Mouse (Mus musculus) lung, embryonic 16.5 days (tissue): ENCODE data around the gene Cd70. TPM values are rescaled to one million over a fixed set of nuclear protein-coding genes. Genes with fewer than 3 reads are reported as not detected.
A peak's percentile ranks its signal among the peaks of the same experiment; 100 is the strongest.

Experiments used
- ATAC-seq: fragments of 200-750 bp; cut with Nextera tagmentation; 2 replicates; pipeline ENCODE4 v1.8.0; 2017; ENCODE audit warnings: low read depth, mild to moderate bottlenecking, moderate library complexity
- H3K27ac ChIP-seq: fragments of 300-500 bp; sonication (generic); 2 replicates; pipeline ENCODE4 v1.5.1; 2014; ENCODE audit warnings: mild to moderate bottlenecking, control low read depth, low read length
- H3K27me3 ChIP-seq: fragments of 300-500 bp; sonication (generic); 2 replicates; pipeline ENCODE4 v1.6.1; 2014; ENCODE audit warnings: low read depth, low read length, mixed read lengths; ENCODE audit not compliant: control insufficient read depth, insufficient read depth
- H3K36me3 ChIP-seq: fragments of 300-500 bp; sonication (generic); 2 replicates; pipeline ENCODE4 v1.6.1; 2014; ENCODE audit warnings: low read length; ENCODE audit not compliant: control insufficient read depth, insufficient read depth
- H3K4me1 ChIP-seq: fragments of 300-500 bp; sonication (generic); replicated peaks from 2 replicates; pipeline ENCODE4 v1.6.1; 2014; ENCODE audit warnings: low read length, mixed read lengths; ENCODE audit not compliant: control insufficient read depth, insufficient read depth
- H3K4me2 ChIP-seq: fragments of 300-500 bp; sonication (generic); 2 replicates; pipeline ENCODE4 v1.6.1; 2014; ENCODE audit warnings: low read depth, low read length, control low read depth
- H3K4me3 ChIP-seq: fragments of 300-500 bp; sonication (generic); 2 replicates; pipeline ENCODE4 v1.5.1; 2014; ENCODE audit warnings: mild to moderate bottlenecking, low read length, control low read depth
- H3K9ac ChIP-seq: fragments of 300-500 bp; sonication (generic); 2 replicates; pipeline ENCODE4 v1.6.1; 2014; ENCODE audit warnings: low read length, control low read depth
- H3K9me3 ChIP-seq: fragments of 300-500 bp; sonication (generic); 2 replicates; pipeline ENCODE4 v1.6.1; 2016; ENCODE audit warnings: low read length; ENCODE audit not compliant: control insufficient read depth
- WGBS: fragments of 180-500 bp; shearing (Covaris S2); extraction: QIAGEN DNeasy Blood & Tissue Kit; methylation state at CpG from one replicate; pipeline ENCODE4 v1.1.7; 2014; 5-methylcytosine and 5-hydroxymethylcytosine counted together
- polyA plus RNA-seq: library from polyadenylated mRNA; unstranded; fragments of >200 nt; fragmentation: Nextera tagmentation; extraction: Ambion mirVana; gene quantifications from 2 replicates; pipeline ENCODE4 v1.2.1, GENCODE M21; 2015

The Cd70 gene
- polyA plus RNA-seq, 1 experiment from 2014 or later, result not detected

- no peak overlapping the region for H3K4me3 ChIP-seq
- 46% methylated on average over 4 of the region's 4 CpGs for WGBS
- no peak overlapping the region for H3K27ac ChIP-seq
- H3K4me1 ChIP-seq, result no peaks in the 10 kb centered on the region
- H3K9me3 ChIP-seq, result no peaks in the 10 kb centered on the region
- no peaks in the 10 kb centered on the region for H3K36me3 ChIP-seq
- no peak for ATAC-seq
- no peak overlapping the region for H3K4me2 ChIP-seq
- H3K27me3 ChIP-seq, result no peaks in the 10 kb centered on the region
- H3K9ac ChIP-seq, result no peak overlapping the region
These were observed 23.8 kb upstream of the Cd70 start for GRCm38 (mm10) chr17:57173351-57173750.

DNA sequence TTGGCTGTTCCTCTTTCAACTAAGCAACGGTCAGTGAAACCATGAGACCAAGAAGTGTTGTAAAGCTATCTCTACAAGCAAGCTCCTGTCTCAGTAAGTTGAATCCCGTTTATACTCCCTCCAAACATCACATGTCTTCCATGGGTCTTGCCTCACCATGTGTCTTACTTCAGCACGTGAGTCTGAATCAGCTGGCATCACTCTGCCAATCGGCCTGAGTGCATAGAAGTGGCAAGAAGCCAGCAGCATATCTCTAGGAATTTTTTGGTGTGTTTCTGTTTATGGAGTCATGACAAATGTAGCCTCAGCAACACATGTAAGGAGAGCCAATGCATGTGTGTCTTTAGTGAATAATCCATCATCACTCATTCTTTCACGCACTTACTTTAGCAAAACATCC is 22.8 kb upstream of the Cd70 start:
- ATAC-seq, result 0 out of 2 replicates have a peak, but pooled peaks have one; percentile 23
- no peaks in the 10 kb centered on the region for H3K27me3 ChIP-seq
- no peak overlapping the region for H3K27ac ChIP-seq
- H3K4me1 ChIP-seq, result no peaks in the 10 kb centered on the region
- H3K36me3 ChIP-seq, result no peaks in the 10 kb centered on the region
- no peak overlapping the region for H3K9ac ChIP-seq
- 39% methylated on average over 5 of the region's 5 CpGs for WGBS
- H3K9me3 ChIP-seq, result no peaks in the 10 kb centered on the region
- H3K4me3 ChIP-seq, result no peak overlapping the region
- H3K4me2 ChIP-seq, result no peak overlapping the region

DNA sequence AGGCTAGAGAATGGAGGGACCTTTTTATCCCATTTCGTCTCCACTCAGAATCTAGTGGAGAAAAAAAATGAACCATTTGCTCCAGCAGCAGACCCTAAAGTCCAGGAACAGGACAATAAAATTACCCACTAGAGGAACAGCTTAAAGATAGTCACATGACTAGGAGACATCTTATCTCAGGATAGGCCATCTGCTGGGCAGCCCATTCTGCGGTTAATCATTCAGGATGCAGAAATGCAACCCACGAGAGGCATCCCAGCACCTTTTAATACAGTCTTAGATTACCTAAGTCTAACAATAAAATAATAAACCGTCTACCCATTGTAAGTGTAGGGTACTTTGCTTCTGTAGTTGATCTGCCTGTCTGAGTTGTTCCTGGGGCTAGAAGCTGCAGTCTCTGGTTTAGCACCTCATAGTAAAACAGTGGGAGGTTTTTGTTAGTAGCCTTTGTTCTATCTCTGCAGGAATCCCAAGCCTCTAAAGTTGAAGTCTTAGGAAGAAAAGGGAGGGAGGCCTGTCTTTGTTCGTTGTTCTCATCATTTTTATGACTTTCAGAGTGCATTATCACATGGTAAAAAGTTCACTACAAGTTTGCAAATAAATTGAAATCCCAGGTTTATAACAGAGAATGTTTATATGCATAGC is 21.2 kb upstream of the Cd70 start:
- H3K4me1 ChIP-seq, result no peaks in the 10 kb centered on the region
- no peak overlapping the region for H3K4me3 ChIP-seq
- no peaks in the 10 kb centered on the region for H3K36me3 ChIP-seq
- H3K4me2 ChIP-seq, result no peak overlapping the region
- no peaks in the 10 kb centered on the region for H3K9me3 ChIP-seq
- 50% methylated on average over 5 of the region's 5 CpGs for WGBS
- no peak overlapping the region for H3K27ac ChIP-seq
- H3K27me3 ChIP-seq, result no peaks in the 10 kb centered on the region
- no peak overlapping the region for H3K9ac ChIP-seq
- ATAC-seq, result no peak

DNA sequence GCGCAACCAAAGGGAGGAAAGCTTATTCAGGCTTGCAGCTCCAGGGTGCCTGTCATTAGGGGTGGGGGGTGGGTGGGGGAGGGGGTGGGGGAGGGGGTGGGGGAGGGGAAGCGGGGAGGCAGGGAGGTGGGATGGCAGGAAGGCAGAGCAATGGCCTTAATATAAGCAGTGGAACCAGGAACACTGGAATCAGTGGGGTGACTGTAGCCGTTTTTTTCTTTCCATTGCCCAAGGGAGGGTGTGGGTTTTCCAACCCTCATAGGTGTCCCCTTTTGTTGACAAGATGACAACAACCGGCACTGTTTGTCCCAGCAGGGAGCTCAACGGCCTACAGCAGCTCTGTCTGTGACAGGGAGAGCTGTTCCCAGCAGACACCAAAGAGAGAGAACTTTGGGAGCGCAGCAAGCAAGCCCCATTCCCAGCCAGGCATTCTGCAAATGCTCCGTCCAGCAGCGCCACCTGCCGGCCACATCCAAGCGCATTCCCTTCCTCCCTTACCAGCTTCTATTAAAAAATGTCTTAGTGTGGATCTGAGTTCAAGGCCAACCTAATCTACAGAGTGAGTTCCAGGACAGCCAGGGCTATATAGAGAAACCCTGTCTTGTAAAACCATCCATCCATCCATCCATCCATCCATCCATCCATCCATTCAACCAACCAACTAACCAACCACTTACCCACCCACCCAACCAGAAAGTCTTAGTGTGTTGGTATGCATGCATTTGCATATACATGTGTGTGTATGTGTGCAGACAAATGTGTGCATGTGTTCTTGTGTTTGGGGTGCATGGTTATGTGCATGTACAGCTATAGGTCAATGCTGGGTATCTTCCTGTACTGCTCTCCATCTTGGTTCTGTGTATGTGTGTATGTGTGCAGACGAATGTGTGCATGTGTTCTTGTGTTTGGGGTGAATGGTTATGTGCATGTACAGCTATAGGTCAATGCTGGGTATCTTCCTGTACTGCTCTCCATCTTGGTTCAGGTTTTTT is 17.5 kb upstream of the Cd70 start:
- WGBS, result 13% methylated on average over 11 of the region's 11 CpGs
- no peak overlapping the region for H3K27ac ChIP-seq
- H3K27me3 ChIP-seq, result no peaks in the 10 kb centered on the region
- ATAC-seq, result peak; percentile 70
- H3K9ac ChIP-seq, result no peak overlapping the region
- H3K4me2 ChIP-seq, result no peak overlapping the region
- H3K9me3 ChIP-seq, result no peaks in the 10 kb centered on the region
- no peaks in the 10 kb centered on the region for H3K4me1 ChIP-seq
- no peaks in the 10 kb centered on the region for H3K36me3 ChIP-seq
- no peak overlapping the region for H3K4me3 ChIP-seq

GRCm38 (mm10) chr17:57153787-57154186 is 4.2 kb upstream of the Cd70 start:
- 75% methylated on average over 4 of the region's 4 CpGs for WGBS
- no peak for ATAC-seq
- H3K27me3 ChIP-seq, result peaks cover 20% of the 10 kb centered on the region
- H3K9me3 ChIP-seq, result no peaks in the 10 kb centered on the region
- H3K4me2 ChIP-seq, result no peak overlapping the region
- H3K27ac ChIP-seq, result no peak overlapping the region
- no peak overlapping the region for H3K4me3 ChIP-seq
- H3K9ac ChIP-seq, result no peak overlapping the region
- no peaks in the 10 kb centered on the region for H3K36me3 ChIP-seq
- no peaks in the 10 kb centered on the region; the same call in 1 of the 2 replicates for H3K4me1 ChIP-seq

DNA sequence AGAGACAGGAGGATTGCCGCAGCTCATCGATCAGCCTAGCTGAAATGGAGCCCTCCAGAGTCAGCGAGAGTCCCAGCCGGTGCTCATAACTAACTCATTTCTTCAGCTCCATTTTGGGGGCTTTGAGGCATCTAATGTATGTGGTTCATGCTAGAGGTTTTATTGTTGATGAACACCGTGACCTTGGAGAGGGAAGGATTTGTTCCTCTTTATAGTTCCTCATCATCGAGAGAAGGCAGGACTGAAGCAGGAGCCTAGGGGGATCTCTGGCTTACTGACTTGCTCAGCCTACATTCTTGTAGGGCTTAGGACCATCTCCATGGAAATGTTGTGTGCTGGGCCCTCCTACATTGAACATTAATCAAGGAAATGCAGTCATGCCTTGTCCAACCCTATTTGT is 3.4 kb upstream of the Cd70 start:
- Histone ChIP-seq H3K36me3 (no peaks in the 10 kb centered on the region), H3K9me3 (no peaks in the 10 kb centered on the region), H3K4me2 (no peak overlapping the region), H3K4me1 (no peaks in the 10 kb centered on the region; the same call in 1 of the 2 replicates), H3K4me3 (no peak overlapping the region), H3K27ac (no peak overlapping the region), H3K27me3 (peaks cover 28% of the 10 kb centered on the region), H3K9ac (no peak overlapping the region)
- 89% methylated on average over 6 of the region's 6 CpGs for WGBS
- no peak for ATAC-seq

- 57% methylated on average over 4 of the region's 4 CpGs for WGBS
- no peaks in the 10 kb centered on the region for H3K36me3 ChIP-seq
- H3K4me3 ChIP-seq, result no peak overlapping the region
- ATAC-seq, result no peak
- H3K27me3 ChIP-seq, result peaks cover 35% of the 10 kb centered on the region
- H3K4me2 ChIP-seq, result no peak overlapping the region
- no peak overlapping the region for H3K9ac ChIP-seq
- no peaks in the 10 kb centered on the region for H3K9me3 ChIP-seq
- H3K27ac ChIP-seq, result no peak overlapping the region
- H3K4me1 ChIP-seq, result no peaks in the 10 kb centered on the region; the same call in 1 of the 2 replicates
These were observed 1.2 kb downstream of the Cd70 start for GRCm38 (mm10) chr17:57148343-57148742.

DNA sequence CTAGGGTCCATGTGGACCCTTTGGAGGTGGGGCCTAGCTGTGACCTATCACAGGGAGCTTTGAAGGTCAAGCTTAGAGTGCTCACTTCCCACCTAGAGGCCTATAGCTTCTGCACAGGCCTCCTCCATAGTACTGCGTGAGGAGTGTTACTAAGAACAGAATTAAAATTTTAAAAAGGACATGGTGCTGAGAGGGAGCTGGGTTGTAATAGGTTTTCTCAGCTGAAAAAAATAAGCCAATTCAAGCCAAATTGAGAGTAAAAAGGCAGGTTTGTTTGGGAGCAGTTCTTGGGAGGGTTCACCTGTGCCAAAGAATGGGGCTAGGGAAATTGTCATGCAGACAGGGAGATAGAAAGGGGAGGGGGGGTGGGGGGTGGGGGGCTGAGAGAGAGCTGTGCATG is 4.5 kb downstream of the Cd70 start:
- peaks cover 28% of the 10 kb centered on the region for H3K27me3 ChIP-seq
- 70% methylated on average over 1 of the region's 1 CpGs for WGBS

DNA sequence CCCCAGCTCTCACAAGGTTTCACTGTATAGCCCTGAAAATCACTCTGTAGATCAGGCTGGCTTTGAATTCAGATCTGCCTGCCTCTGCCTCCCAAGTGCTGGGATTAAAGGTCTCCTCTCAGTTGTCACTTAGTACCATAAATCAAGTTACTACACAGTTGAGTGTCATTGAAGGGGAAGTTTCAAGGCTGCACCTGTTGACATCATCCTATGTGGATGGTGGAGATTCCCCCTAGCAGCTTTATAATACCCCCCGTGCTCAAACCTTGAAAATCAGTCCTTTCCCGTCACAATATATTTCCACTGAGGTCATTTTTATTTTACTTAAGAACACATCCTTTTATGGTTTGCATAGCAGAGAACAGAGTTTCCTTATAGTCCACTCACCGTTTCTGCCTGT is 5.9 kb downstream of the Cd70 start:
- no peak overlapping the region for H3K4me2 ChIP-seq
- H3K27ac ChIP-seq, result no peak overlapping the region
- peaks cover 14% of the 10 kb centered on the region for H3K27me3 ChIP-seq
- no peak for ATAC-seq
- 79% methylated on average over 3 of the region's 3 CpGs for WGBS
- no peak overlapping the region for H3K9ac ChIP-seq
- no peaks in the 10 kb centered on the region for H3K9me3 ChIP-seq
- no peak overlapping the region for H3K4me3 ChIP-seq
- H3K36me3 ChIP-seq, result no peaks in the 10 kb centered on the region
- H3K4me1 ChIP-seq, result no peaks in the 10 kb centered on the region

More for the DNA sequence above, 4.5 kb downstream of the Cd70 start:
- H3K4me2 ChIP-seq, result no peak overlapping the region
- H3K4me1 ChIP-seq, result no peaks in the 10 kb centered on the region; the same call in 1 of the 2 replicates
- no peak for ATAC-seq
- no peak overlapping the region for H3K9ac ChIP-seq
- no peak overlapping the region for H3K4me3 ChIP-seq
- no peaks in the 10 kb centered on the region for H3K36me3 ChIP-seq
- H3K27ac ChIP-seq, result no peak overlapping the region
- H3K9me3 ChIP-seq, result no peaks in the 10 kb centered on the region
